Mouse (Mus musculus) megakaryocyte, embryonic 14.5 days (primary cell): Measurements from ENCODE around the gene Rasal1.

Source experiments
- FLI1 ChIP-seq: IDR thresholded peaks from 2 replicates; pipeline ENCODE4 v1.6.1; 2012; ENCODE audit warnings: low read length, inconsistent platforms, mixed read lengths
- GATA1 ChIP-seq: IDR thresholded peaks from 3 replicates; pipeline ENCODE4 v1.6.1; 2012; ENCODE audit warnings: mixed read lengths, low read length, inconsistent platforms, borderline replicate concordance

GRCm38 (mm10) chr5:120685678-120686077, 37.1 kb downstream of the Rasal1 start:
- no peak for TF ChIP-seq FLI1
- no peak for TF ChIP-seq GATA1
